Mouse (Mus musculus) hindbrain, embryonic 10.5 days (tissue): Measurements from ENCODE around the gene Gm6525. TPM values are rescaled to one million over a fixed set of nuclear protein-coding genes. Genes with fewer than 3 reads are reported as not detected.

ENCODE experiments used
- DNase-seq: peaks from one replicate; pipeline ENCODE4 v3.0.0-alpha.2; 2017; ENCODE audit warnings: low spot score
- H3K27ac ChIP-seq: fragments of 300-500 bp; sonication (generic); 2 replicates; pipeline ENCODE4 v1.5.1; 2016; ENCODE audit warnings: mild to moderate bottlenecking, moderate library complexity
- H3K27me3 ChIP-seq: fragments of 300-500 bp; sonication (generic); 2 replicates; pipeline ENCODE4 v1.6.1; 2016; ENCODE audit warnings: mild to moderate bottlenecking; ENCODE audit not compliant: poor library complexity, insufficient read depth, severe bottlenecking
- H3K36me3 ChIP-seq: fragments of 300-500 bp; sonication (generic); 2 replicates; pipeline ENCODE4 v1.6.1; 2016; ENCODE audit warnings: mild to moderate bottlenecking, moderate library complexity
- H3K4me1 ChIP-seq: fragments of 300-500 bp; sonication (generic); replicated peaks from 2 replicates; pipeline ENCODE4 v1.6.1; 2016; ENCODE audit warnings: mild to moderate bottlenecking
- H3K4me3 ChIP-seq: fragments of 300-500 bp; sonication (generic); 2 replicates; pipeline ENCODE4 v1.5.1; 2016; ENCODE audit warnings: mild to moderate bottlenecking, moderate library complexity
- H3K9me3 ChIP-seq: fragments of 300-500 bp; sonication (generic); 2 replicates; pipeline ENCODE4 v1.6.1; 2016; ENCODE audit warnings: mild to moderate bottlenecking, moderate library complexity
- WGBS: fragments of 180-500 bp; shearing (Covaris S2); methylation state at CpG from one replicate; pipeline ENCODE4 v1.1.7; 2016; 5-methylcytosine and 5-hydroxymethylcytosine counted together
- polyA plus RNA-seq: library from polyadenylated mRNA; unstranded; fragments of >200 nt; fragmentation: Nextera tagmentation; extraction: Ambion mirVana; gene quantifications from 2 replicates; pipeline ENCODE4 v1.2.1, GENCODE M21; 2016

The Gm6525 gene
- polyA plus RNA-seq, 1 experiment from 2014 or later = 1.9 TPM

- Histone ChIP-seq H3K4me1 (peaks cover 18% of the 10 kb centered on the region), H3K4me3 (peak overlapping the region; percentile 62), H3K9me3 (no peaks in the 10 kb centered on the region), H3K36me3 (peaks cover 14% of the 10 kb centered on the region), H3K27me3 (no peaks in the 10 kb centered on the region), H3K27ac (peak overlapping the region; percentile 93; the same call in 1 of the 2 replicates)
- 18% methylated on average over 12 of the region's 12 CpGs for WGBS
- no peak for DNase-seq
These were observed 19.2 kb upstream of the Gm6525 start for GRCm38 (mm10) chr3:84154721-84155141.

DNA sequence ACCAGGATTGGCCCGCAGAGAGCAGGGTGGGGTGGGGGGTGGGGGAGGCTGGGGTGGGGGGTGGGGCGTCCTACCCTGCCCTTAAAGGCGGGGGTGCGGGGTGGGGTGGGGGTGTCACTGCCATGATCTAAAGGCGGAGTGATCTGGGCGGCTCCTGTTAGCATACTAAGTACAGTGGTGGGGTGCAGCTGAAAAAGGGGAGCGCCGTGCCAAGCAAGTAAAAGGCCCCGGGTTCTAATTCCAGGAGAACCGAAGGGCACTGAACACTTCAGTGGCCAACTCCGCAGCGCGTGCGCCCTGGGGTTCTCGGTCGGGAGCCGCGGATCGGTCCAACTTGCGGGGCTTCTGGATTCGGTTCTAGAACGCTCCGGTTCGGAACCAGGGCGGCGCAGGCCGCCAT is 18.8 kb upstream of the Gm6525 start:
- peak overlapping the region; percentile 62 for H3K4me3 ChIP-seq
- H3K27ac ChIP-seq = peak overlapping the region; percentile 93
- peaks cover 16% of the 10 kb centered on the region for H3K36me3 ChIP-seq
- no peaks in the 10 kb centered on the region for H3K27me3 ChIP-seq
- H3K9me3 ChIP-seq = no peaks in the 10 kb centered on the region
- H3K4me1 ChIP-seq = peaks cover 18% of the 10 kb centered on the region
- WGBS = under 1% methylated on average over 26 of the region's 27 CpGs
- DNase-seq = no peak

DNA sequence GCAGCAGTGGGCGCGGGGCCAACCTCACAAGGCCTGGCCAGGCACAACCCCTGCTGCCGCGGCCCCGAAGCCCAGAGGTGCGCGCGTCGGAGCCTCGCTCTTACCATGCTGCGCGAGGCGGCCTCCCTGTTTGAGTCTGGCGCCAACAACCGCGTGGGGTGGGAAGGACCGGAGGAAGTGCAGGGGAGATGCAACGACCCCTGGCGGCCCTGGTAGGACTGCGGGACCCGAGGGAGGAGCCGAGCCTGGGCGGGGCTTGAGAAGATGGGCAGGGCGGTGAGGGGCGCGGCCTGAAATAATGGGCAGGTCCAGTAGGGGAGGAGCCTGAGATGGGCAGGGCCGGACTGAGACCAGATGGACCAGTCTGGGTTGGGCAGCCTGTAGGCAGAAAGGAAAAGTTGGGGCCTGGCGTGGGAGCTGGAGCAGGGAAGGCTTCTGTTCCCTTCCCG is 18.3 kb upstream of the Gm6525 start, which contains the start of gene Mnd1:
TSS of gene Mnd1 (minus strand) at position 229 of the 449 bp plus-strand sequence.
- peak; percentile 99 for DNase-seq

GRCm38 (mm10) chr3:84156105-84156504 is 17.8 kb upstream of the Gm6525 start:
- Histone ChIP-seq H3K36me3 (peaks cover 23% of the 10 kb centered on the region), H3K9me3 (no peaks in the 10 kb centered on the region), H3K4me3 (peak overlapping the region; percentile 62; the same call in 1 of the 2 replicates), H3K4me1 (peaks cover 18% of the 10 kb centered on the region), H3K27me3 (no peaks in the 10 kb centered on the region), H3K27ac (0 out of 2 replicates have a peak overlapping the region, but pooled peaks have one; percentile 30)
- DNase-seq = no peak
- WGBS = 57% methylated on average over 6 of the region's 6 CpGs

More for the DNA sequence above, 18.3 kb upstream of the Gm6525 start, which contains the start of gene Mnd1:
- Histone ChIP-seq H3K36me3 (peaks cover 20% of the 10 kb centered on the region), H3K27me3 (no peaks in the 10 kb centered on the region), H3K9me3 (no peaks in the 10 kb centered on the region), H3K4me3 (peak within 1 kb of the TSS; percentile 62), H3K4me1 (peaks cover 18% of the 10 kb centered on the region), H3K27ac (peak within 1 kb of the TSS; percentile 93)
- WGBS = under 1% methylated on average over 29 of the region's 29 CpGs

GRCm38 (mm10) chr3:84157011-84157410 is 16.9 kb upstream of the Gm6525 start:
- H3K4me1 ChIP-seq = peaks cover 18% of the 10 kb centered on the region
- peaks cover 31% of the 10 kb centered on the region for H3K36me3 ChIP-seq
- no peak overlapping the region for H3K27ac ChIP-seq
- no peaks in the 10 kb centered on the region for H3K9me3 ChIP-seq
- no peak for DNase-seq
- no peak overlapping the region for H3K4me3 ChIP-seq
- WGBS = 58% methylated on average over 4 of the region's 4 CpGs
- no peaks in the 10 kb centered on the region for H3K27me3 ChIP-seq

GRCm38 (mm10) chr3:84157559-84158350 is 16.1 kb upstream of the Gm6525 start:
- 83% methylated on average over 4 of the region's 4 CpGs for WGBS
- peaks cover 38% of the 10 kb centered on the region for H3K36me3 ChIP-seq
- no peak overlapping the region for H3K27ac ChIP-seq
- peaks cover 18% of the 10 kb centered on the region for H3K4me1 ChIP-seq
- DNase-seq = no peak
- H3K9me3 ChIP-seq = no peaks in the 10 kb centered on the region
- no peak overlapping the region for H3K4me3 ChIP-seq
- H3K27me3 ChIP-seq = no peaks in the 10 kb centered on the region

DNA sequence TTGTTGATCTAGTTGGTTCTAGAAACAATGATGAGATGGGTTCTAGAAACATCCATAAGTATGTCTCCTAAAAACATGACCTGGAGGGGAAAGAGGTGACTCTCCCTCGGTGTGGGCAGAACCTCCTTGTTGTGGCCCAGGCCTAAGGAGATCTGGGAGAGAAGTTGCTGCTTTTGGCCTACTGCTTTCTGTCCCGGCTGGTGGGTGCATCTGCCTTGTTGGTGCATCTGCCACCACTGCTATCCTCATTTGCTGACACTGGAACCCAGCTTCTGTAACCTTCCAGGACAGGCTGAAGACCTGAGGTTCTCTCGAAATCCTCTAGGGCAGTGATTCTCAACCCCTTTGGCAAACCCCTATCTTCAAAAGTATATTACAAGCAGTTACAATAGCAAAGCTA is 8.5 kb upstream of the Gm6525 start:
- no peaks in the 10 kb centered on the region for H3K4me1 ChIP-seq
- no peak for DNase-seq
- H3K27me3 ChIP-seq = no peaks in the 10 kb centered on the region
- no peaks in the 10 kb centered on the region for H3K9me3 ChIP-seq
- H3K27ac ChIP-seq = no peak overlapping the region
- peaks cover 78% of the 10 kb centered on the region for H3K36me3 ChIP-seq
- WGBS = 93% methylated on average over 3 of the region's 3 CpGs
- H3K4me3 ChIP-seq = no peak overlapping the region

DNA sequence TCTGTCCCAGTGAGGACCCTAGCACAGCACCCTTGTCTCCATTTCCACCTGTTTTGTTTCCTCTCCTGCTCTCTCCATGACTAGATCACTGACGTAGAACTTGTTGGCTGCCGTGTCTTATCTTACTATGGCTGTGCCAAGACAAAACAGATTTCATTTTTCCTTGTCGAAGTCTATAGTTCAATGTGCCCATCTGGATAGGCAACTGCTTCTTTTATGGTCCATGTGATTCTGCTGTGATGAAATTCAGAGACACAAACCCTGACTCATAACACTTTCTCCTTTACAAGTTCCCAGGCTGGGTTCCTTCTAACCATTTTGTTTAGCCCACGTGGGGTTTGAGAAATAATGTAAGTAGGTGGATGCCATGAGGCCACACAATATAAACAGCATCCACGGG is 7.8 kb upstream of the Gm6525 start:
- Histone ChIP-seq H3K36me3 (peaks cover 80% of the 10 kb centered on the region), H3K4me1 (no peaks in the 10 kb centered on the region), H3K27me3 (no peaks in the 10 kb centered on the region), H3K4me3 (no peak overlapping the region), H3K27ac (no peak overlapping the region), H3K9me3 (no peaks in the 10 kb centered on the region)
- WGBS = 92% methylated on average over 5 of the region's 5 CpGs
- DNase-seq = no peak

DNA sequence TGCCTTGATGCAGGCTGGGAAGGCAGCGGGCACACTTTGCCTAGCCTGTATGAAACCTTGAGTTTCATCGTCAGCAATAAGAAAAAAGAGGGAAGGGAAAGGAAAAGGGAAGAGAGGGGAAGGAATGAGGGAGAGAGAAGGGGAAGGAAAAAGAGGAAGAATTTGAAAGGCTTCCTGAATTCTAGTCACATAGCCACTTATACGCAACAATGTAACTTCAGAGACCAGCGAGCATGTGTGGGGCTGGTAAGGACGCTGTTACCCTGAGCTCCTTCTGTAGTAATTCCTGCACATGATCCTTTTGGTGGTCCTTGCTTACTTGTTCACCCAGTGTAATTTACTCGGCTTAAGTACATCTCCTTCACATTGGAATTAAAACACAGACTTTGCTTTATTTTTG is 5.0 kb upstream of the Gm6525 start:
- WGBS = 91% methylated on average over 6 of the region's 6 CpGs
- Histone ChIP-seq H3K4me3 (no peak overlapping the region), H3K27ac (no peak overlapping the region), H3K27me3 (no peaks in the 10 kb centered on the region), H3K36me3 (peaks cover 90% of the 10 kb centered on the region), H3K9me3 (no peaks in the 10 kb centered on the region), H3K4me1 (no peaks in the 10 kb centered on the region)
- no peak for DNase-seq

DNA sequence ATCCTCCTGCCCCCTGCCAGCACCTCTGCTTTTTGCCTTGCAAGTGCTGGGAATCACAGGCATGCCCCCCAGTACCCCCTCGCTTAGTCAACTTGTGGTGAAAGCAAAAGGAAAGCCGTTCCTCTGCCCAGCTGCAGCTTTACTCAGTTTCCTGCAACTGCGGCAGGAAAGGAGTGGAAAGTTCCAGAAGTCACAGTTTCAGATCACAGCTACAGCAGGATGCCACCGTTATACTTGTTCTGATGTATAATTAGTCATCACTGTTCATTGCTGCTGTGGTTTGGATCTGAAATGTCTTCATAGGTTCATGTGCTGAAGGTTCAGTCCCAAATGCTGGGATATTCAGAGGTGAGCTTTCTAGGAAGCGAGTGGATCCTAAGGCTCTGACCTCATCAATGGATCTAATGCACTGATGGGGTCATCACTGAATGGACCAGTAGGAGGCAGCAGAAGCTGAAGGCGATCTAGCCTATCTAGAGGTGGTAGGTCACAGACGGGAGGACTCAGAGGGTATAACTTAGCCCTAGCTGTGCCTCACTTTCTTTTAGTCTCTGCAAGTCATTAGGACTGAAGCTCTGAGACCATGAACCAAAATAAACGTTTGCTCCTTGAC is 4.4 kb upstream of the Gm6525 start:
- no peaks in the 10 kb centered on the region for H3K4me1 ChIP-seq
- H3K9me3 ChIP-seq = no peaks in the 10 kb centered on the region
- H3K27me3 ChIP-seq = no peaks in the 10 kb centered on the region
- peaks cover 86% of the 10 kb centered on the region for H3K36me3 ChIP-seq
- no peak overlapping the region for H3K27ac ChIP-seq
- 72% methylated on average over 8 of the region's 8 CpGs for WGBS
- no peak for DNase-seq
- H3K4me3 ChIP-seq = no peak overlapping the region

DNA sequence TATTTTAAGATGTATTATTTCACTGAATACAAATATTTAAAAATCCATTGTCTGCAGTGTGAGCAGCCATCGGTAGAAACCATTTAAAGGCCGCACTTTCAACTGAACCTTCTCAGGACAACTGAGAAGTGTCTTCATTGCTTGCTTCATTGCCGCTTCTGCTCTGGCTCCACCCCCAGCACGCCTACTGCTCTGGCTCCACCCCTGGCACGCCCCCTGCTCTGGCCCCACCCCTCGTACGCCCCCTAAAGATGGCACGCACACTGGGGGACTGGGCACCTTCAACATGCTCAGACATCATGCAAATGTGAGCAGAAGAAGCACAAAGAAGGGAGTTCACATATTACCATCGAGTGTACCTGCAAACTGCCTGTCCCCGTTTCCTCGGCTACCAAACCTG is 1.5 kb upstream of the Gm6525 start:
- Histone ChIP-seq H3K9me3 (no peaks in the 10 kb centered on the region), H3K4me3 (no peak overlapping the region), H3K4me1 (peaks cover 13% of the 10 kb centered on the region), H3K36me3 (peaks cover 70% of the 10 kb centered on the region), H3K27me3 (no peaks in the 10 kb centered on the region), H3K27ac (no peak overlapping the region)
- WGBS = 61% methylated on average over 11 of the region's 11 CpGs
- DNase-seq = no peak

DNA sequence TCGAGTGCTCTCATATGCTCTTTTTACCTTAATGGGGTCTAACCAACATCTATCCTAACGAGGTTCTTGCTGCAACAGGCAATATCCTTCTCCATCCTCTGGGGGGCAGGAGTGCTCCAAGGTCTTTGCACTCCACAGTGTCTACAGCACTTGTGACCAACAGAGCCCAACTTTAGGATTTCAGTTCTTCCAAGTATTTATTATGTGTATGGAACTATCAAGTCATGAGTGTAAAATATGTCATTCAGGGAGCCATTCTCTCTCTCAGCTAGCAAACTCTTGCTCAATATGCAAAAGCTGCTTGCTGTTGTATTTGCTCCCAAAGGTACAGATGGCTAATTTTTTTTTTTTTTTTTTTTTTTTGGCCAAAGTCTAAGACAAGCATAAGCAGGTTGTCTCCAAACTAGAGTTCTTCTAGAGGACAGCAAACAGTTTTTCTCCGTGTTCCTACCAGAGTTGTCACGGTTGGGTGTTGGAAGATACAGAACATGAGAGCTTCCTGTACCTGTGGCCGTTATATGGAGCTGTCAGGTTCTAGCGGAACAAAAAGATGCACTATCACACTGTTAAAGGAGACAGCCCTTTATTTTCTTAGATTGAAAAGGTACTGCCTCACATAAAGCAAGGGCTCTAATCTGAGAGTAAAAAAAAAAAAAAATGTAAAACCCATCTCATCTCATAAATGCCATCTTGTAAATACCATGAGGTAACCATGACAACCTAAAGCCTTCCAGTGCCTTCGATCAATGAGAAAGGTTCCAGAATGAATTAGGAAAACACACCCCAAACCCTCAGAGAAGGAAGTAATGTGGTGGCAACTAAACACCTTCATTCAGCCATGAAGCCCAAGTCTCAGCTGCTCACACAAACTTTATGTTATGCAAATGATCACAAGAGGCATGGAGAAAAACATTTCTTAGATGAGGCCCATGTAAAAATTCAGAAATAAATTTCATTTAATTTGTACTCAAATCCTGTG is 1.7 kb downstream of the Gm6525 start:
- no peak overlapping the region for H3K4me3 ChIP-seq
- H3K9me3 ChIP-seq = no peaks in the 10 kb centered on the region
- peaks cover 15% of the 10 kb centered on the region for H3K4me1 ChIP-seq
- peak; percentile 67 for DNase-seq
- H3K27me3 ChIP-seq = no peaks in the 10 kb centered on the region
- no peak overlapping the region for H3K27ac ChIP-seq
- H3K36me3 ChIP-seq = peaks cover 59% of the 10 kb centered on the region
- WGBS = 50% methylated on average over 7 of the region's 7 CpGs
